Mouse (Mus musculus) neural tube, embryonic 12.5 days (tissue): ENCODE data around the gene Dtd1. TPM values are rescaled to one million over a fixed set of nuclear protein-coding genes. Genes with fewer than 3 reads are reported as not detected.
A peak's percentile ranks its signal among the peaks of the same experiment; 100 is the strongest.
"Not testable (repeated sequence)": the region's sequence is repeated elsewhere in the genome, so short reads cannot be mapped to it uniquely, and the experiment has no call there.

Source experiments
- ATAC-seq: fragments of 200-750 bp; cut with Nextera tagmentation; 2 replicates; pipeline ENCODE4 v1.8.0; 2017; ENCODE audit warnings: low read depth, mild to moderate bottlenecking, moderate TSS enrichment, moderate library complexity; ENCODE audit not compliant: low FRiP score
- H3K27ac ChIP-seq: fragments of 300-500 bp; sonication (generic); 2 replicates; pipeline ENCODE4 v1.5.1; 2016
- H3K27me3 ChIP-seq: fragments of 300-500 bp; sonication (generic); replicated peaks from 2 replicates; pipeline ENCODE4 v1.6.1; 2016; ENCODE audit warnings: mild to moderate bottlenecking
- H3K36me3 ChIP-seq: fragments of 300-500 bp; sonication (generic); 2 replicates; pipeline ENCODE4 v1.6.1; 2016; ENCODE audit warnings: mild to moderate bottlenecking
- H3K4me1 ChIP-seq: fragments of 300-500 bp; sonication (generic); 2 replicates; pipeline ENCODE4 v1.6.1; 2016
- H3K4me2 ChIP-seq: fragments of 300-500 bp; sonication (generic); replicated peaks from 2 replicates; pipeline ENCODE4 v1.6.1; 2016; ENCODE audit warnings: mild to moderate bottlenecking
- H3K4me3 ChIP-seq: fragments of 300-500 bp; sonication (generic); 2 replicates; pipeline ENCODE4 v1.5.1; 2016
- H3K9ac ChIP-seq: fragments of 300-500 bp; sonication (generic); 2 replicates; pipeline ENCODE4 v1.6.1; 2016; ENCODE audit warnings: mild to moderate bottlenecking
- H3K9me3 ChIP-seq: fragments of 300-500 bp; sonication (generic); 2 replicates; pipeline ENCODE4 v1.6.1; 2016; ENCODE audit warnings: mild to moderate bottlenecking
- WGBS: fragments of 180-500 bp; shearing (Covaris S2); methylation state at CpG from one replicate; pipeline ENCODE4 v1.1.7; 2016; 5-methylcytosine and 5-hydroxymethylcytosine counted together
- polyA plus RNA-seq: library from polyadenylated mRNA; unstranded; fragments of >200 nt; fragmentation: Nextera tagmentation; extraction: Ambion mirVana; gene quantifications from 2 replicates; pipeline ENCODE4 v1.2.1, GENCODE M21; 2016

Dtd1 gene
- 42.7 and 49.8 TPM in 2 replicates for polyA plus RNA-seq

- H3K36me3 ChIP-seq: no peaks in the 10 kb centered on the region
- H3K4me3 ChIP-seq: peak within 1 kb of the TSS; percentile 65
- no peaks in the 10 kb centered on the region for H3K27me3 ChIP-seq
- H3K4me1 ChIP-seq: no peaks in the 10 kb centered on the region
- H3K9ac ChIP-seq: peak within 1 kb of the TSS; percentile 75
- 2% methylated on average over 50 of the region's 50 CpGs for WGBS
- peak; percentile 92 for ATAC-seq
- H3K27ac ChIP-seq: no peak within 1 kb of the TSS
- H3K9me3 ChIP-seq: no peaks in the 10 kb centered on the region
- H3K4me2 ChIP-seq: peak within 1 kb of the TSS; percentile 61
Measured at GRCm38 (mm10) chr2:144599831-144600687, at the start of gene Dtd1. Gene Dtd1 (plus strand): TSS chr2:144599897.

GRCm38 (mm10) chr2:144550529-144550928, 49.2 kb upstream of the Dtd1 start, which contains the start of gene Rbbp9:
Gene Rbbp9 (minus strand): TSS chr2:144550869.
- Histone ChIP-seq H3K27ac (no peak within 1 kb of the TSS; the same call in 1 of the 2 replicates), H3K27me3 (no peaks in the 10 kb centered on the region), H3K4me2 (peak within 1 kb of the TSS; percentile 64), H3K36me3 (peaks cover 20% of the 10 kb centered on the region), H3K4me1 (no peaks in the 10 kb centered on the region; the same call in 1 of the 2 replicates), H3K4me3 (peak within 1 kb of the TSS; percentile 67), H3K9me3 (no peaks in the 10 kb centered on the region), H3K9ac (peak within 1 kb of the TSS; percentile 73)
- peak; percentile 98 for ATAC-seq
- WGBS: under 1% methylated on average over 17 of the region's 17 CpGs

GRCm38 (mm10) chr2:144553905-144554304, 45.8 kb upstream of the Dtd1 start:
- WGBS: 93% methylated on average over 3 of the region's 3 CpGs
- H3K36me3 ChIP-seq: no peaks in the 10 kb centered on the region

GRCm38 (mm10) chr2:144555286-144555819, 44.3 kb upstream of the Dtd1 start:
- 2% methylated on average over 14 of the region's 14 CpGs for WGBS
- peaks cover 6% of the 10 kb centered on the region; the same call in 1 of the 2 replicates for H3K4me1 ChIP-seq
- H3K9ac ChIP-seq: peak overlapping the region; percentile 48
- no peaks in the 10 kb centered on the region for H3K27me3 ChIP-seq
- peak overlapping the region; percentile 64 for H3K27ac ChIP-seq
- peak overlapping the region; percentile 67 for H3K4me2 ChIP-seq
- no peak for ATAC-seq
- H3K4me3 ChIP-seq: peak overlapping the region; percentile 74
- no peaks in the 10 kb centered on the region for H3K9me3 ChIP-seq
- peaks cover 9% of the 10 kb centered on the region; the same call in 1 of the 2 replicates for H3K36me3 ChIP-seq

More at GRCm38 (mm10) chr2:144553905-144554304, 45.8 kb upstream of the Dtd1 start:
- H3K9ac ChIP-seq: no peak overlapping the region
- H3K4me3 ChIP-seq: no peak overlapping the region
- H3K4me1 ChIP-seq: peaks cover 6% of the 10 kb centered on the region
- no peak overlapping the region for H3K4me2 ChIP-seq
- no peak overlapping the region for H3K27ac ChIP-seq
- no peaks in the 10 kb centered on the region for H3K9me3 ChIP-seq
- no peaks in the 10 kb centered on the region for H3K27me3 ChIP-seq
- ATAC-seq: no peak

GRCm38 (mm10) chr2:144555820-144556552, 43.7 kb upstream of the Dtd1 start, which contains the start of gene Sec23b:
Gene Sec23b (plus strand): TSS chr2:144556229.
- H3K4me2 ChIP-seq: peak within 1 kb of the TSS; percentile 67
- peaks cover 6% of the 10 kb centered on the region; the same call in 1 of the 2 replicates for H3K4me1 ChIP-seq
- under 1% methylated on average over 44 of the region's 44 CpGs for WGBS
- peaks cover 9% of the 10 kb centered on the region; the same call in 1 of the 2 replicates for H3K36me3 ChIP-seq
- H3K27ac ChIP-seq: peak within 1 kb of the TSS; percentile 64
- H3K27me3 ChIP-seq: no peaks in the 10 kb centered on the region
- H3K9me3 ChIP-seq: no peaks in the 10 kb centered on the region
- ATAC-seq: peak; percentile 98
- H3K4me3 ChIP-seq: peak within 1 kb of the TSS; percentile 74
- H3K9ac ChIP-seq: peak within 1 kb of the TSS; percentile 67

- Histone ChIP-seq H3K4me2 (no peak overlapping the region), H3K9ac (no peak overlapping the region), H3K36me3 (peaks cover 58% of the 10 kb centered on the region), H3K27ac (no peak overlapping the region), H3K27me3 (no peaks in the 10 kb centered on the region), H3K4me3 (no peak overlapping the region), H3K4me1 (no peaks in the 10 kb centered on the region), H3K9me3 (0 out of 2 replicates have a peak, but pooled peaks cover 3% of the 10 kb centered on the region)
- no peak for ATAC-seq
- WGBS: 82% methylated on average over 4 of the region's 4 CpGs
Measured at GRCm38 (mm10) chr2:144588723-144589122, 11.0 kb upstream of the Dtd1 start.

- ATAC-seq, H3K4me2 ChIP-seq, H3K27ac ChIP-seq, H3K9me3 ChIP-seq, H3K27me3 ChIP-seq, H3K9ac ChIP-seq, H3K4me1 ChIP-seq, H3K4me3 ChIP-seq: not testable (repeated sequence)
- WGBS: 68% methylated on average over 8 of the region's 8 CpGs
- H3K36me3 ChIP-seq: peaks cover 19% of the 10 kb centered on the region
Measured at GRCm38 (mm10) chr2:144593036-144593435, 6.7 kb upstream of the Dtd1 start.

GRCm38 (mm10) chr2:144593951-144594651, 5.6 kb upstream of the Dtd1 start, which contains the start of gene Smim26:
Gene Smim26 (plus strand): TSS chr2:144594054.
- Histone ChIP-seq H3K27me3 (no peaks in the 10 kb centered on the region), H3K4me3 (peak within 1 kb of the TSS; percentile 56), H3K4me1 (no peaks in the 10 kb centered on the region; the same call in 1 of the 2 replicates), H3K9me3 (no peaks in the 10 kb centered on the region), H3K36me3 (peaks cover 8% of the 10 kb centered on the region; the same call in 1 of the 2 replicates), H3K27ac (no peak within 1 kb of the TSS), H3K4me2 (peak within 1 kb of the TSS; percentile 69), H3K9ac (peak within 1 kb of the TSS; percentile 51; the same call in 1 of the 2 replicates)
- ATAC-seq: peak; percentile 98
- WGBS: 3% methylated on average over 31 of the region's 31 CpGs

- 76% methylated on average over 2 of the region's 2 CpGs for WGBS
- Histone ChIP-seq H3K4me2 (no peak overlapping the region), H3K36me3 (no peaks in the 10 kb centered on the region), H3K4me1 (no peaks in the 10 kb centered on the region; the same call in 1 of the 2 replicates), H3K27me3 (no peaks in the 10 kb centered on the region), H3K9ac (no peak overlapping the region), H3K9me3 (no peaks in the 10 kb centered on the region), H3K27ac (no peak overlapping the region), H3K4me3 (no peak overlapping the region)
- no peak for ATAC-seq
Measured at GRCm38 (mm10) chr2:144598006-144598405, 1.7 kb upstream of the Dtd1 start.

- 97% methylated on average over 1 of the region's 1 CpGs for WGBS
- Histone ChIP-seq H3K4me2 (no peak overlapping the region), H3K4me3 (no peak overlapping the region), H3K27me3 (no peaks in the 10 kb centered on the region), H3K9ac (no peak overlapping the region), H3K4me1 (no peaks in the 10 kb centered on the region), H3K27ac (no peak overlapping the region), H3K9me3 (no peaks in the 10 kb centered on the region), H3K36me3 (no peaks in the 10 kb centered on the region; the same call in 1 of the 2 replicates)
- no peak for ATAC-seq
Measured at GRCm38 (mm10) chr2:144601576-144601975, 1.9 kb downstream of the Dtd1 start.

GRCm38 (mm10) chr2:144613956-144614355, 14.3 kb downstream of the Dtd1 start:
- Histone ChIP-seq H3K9ac (no peak overlapping the region), H3K4me3 (no peak overlapping the region), H3K9me3 (0 out of 2 replicates have a peak, but pooled peaks cover 3% of the 10 kb centered on the region), H3K4me2 (no peak overlapping the region), H3K27me3 (no peaks in the 10 kb centered on the region), H3K36me3 (no peaks in the 10 kb centered on the region), H3K27ac (no peak overlapping the region), H3K4me1 (no peaks in the 10 kb centered on the region)
- no peak for ATAC-seq
- 94% methylated on average over 6 of the region's 6 CpGs for WGBS
